Mouse (Mus musculus): ENCODE measurements at regions not wholly inside any gene's neighbourhood (a gene's known extent, or its start where the extent isn't known, plus 50 kb on each side); places are given as distances from the start of the nearest gene placed in this dataset.

DNA sequence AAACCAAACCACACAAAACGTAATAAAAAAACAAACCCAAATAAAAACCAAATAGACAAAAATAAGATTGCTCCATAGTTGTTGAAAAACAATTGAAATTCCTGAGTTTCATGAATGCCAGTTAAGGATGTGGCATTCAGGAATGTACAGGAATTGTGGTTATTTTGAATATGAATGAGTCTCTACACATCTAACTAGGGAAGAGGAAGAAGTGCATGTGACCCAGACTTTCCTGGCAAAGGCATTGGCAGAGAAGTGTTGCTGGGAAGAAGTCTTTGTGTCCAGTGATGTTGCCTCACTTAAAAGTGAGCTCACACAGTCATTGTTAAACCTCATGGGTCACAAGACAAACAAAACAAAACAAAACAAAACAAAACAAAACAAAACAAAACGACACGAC lies 538.7 kb downstream of the Olfm4 start:
- TF ChIP-seq POLR2A (IDR thresholded peaks at IDR 0.05; ENCODE audit: control insufficient read depth, low read depth, low read length) (no peak), CTCF (IDR thresholded peaks at IDR 0.05; ENCODE audit: control insufficient read depth, insufficient read depth, insufficient replicate concordance, low read depth, low read length) (no peak)
